Mouse (Mus musculus) liver, embryonic 16.5 days (tissue): ENCODE data around the gene Adam11. TPM values are rescaled to one million over a fixed set of nuclear protein-coding genes. Genes with fewer than 3 reads are reported as not detected.

Source experiments
- ATAC-seq: fragments of 200-750 bp; cut with Nextera tagmentation; 2 replicates; pipeline ENCODE4 v1.8.0; 2017; ENCODE audit warnings: low read depth, mild to moderate bottlenecking, moderate number of reproducible peaks, moderate library complexity
- H3K27ac ChIP-seq: fragments of 300-500 bp; sonication (generic); 2 replicates; pipeline ENCODE4 v1.5.1; 2014; ENCODE audit warnings: mild to moderate bottlenecking, low read length
- H3K27me3 ChIP-seq: fragments of 300-500 bp; sonication (generic); 2 replicates; pipeline ENCODE4 v1.6.1; 2014; ENCODE audit warnings: low read depth, low read length, mixed read lengths; ENCODE audit not compliant: control insufficient read depth, insufficient read depth
- H3K36me3 ChIP-seq: fragments of 300-500 bp; sonication (generic); 2 replicates; pipeline ENCODE4 v1.6.1; 2014; ENCODE audit warnings: mild to moderate bottlenecking; ENCODE audit not compliant: control insufficient read depth, insufficient read depth
- H3K4me1 ChIP-seq: fragments of 300-500 bp; sonication (generic); 2 replicates; pipeline ENCODE4 v1.6.1; 2014; ENCODE audit warnings: low read depth, low read length, mixed read lengths; ENCODE audit not compliant: control insufficient read depth
- H3K4me2 ChIP-seq: fragments of 300-500 bp; sonication (generic); 2 replicates; pipeline ENCODE4 v1.6.1; 2014; ENCODE audit warnings: low read depth, low read length, mixed read lengths
- H3K4me3 ChIP-seq: fragments of 300-500 bp; sonication (generic); 2 replicates; pipeline ENCODE4 v1.5.1; 2014; ENCODE audit warnings: low read depth, mild to moderate bottlenecking, low read length
- H3K9ac ChIP-seq: fragments of 300-500 bp; sonication (generic); 2 replicates; pipeline ENCODE4 v1.6.1; 2014; ENCODE audit warnings: low read depth, low read length
- H3K9me3 ChIP-seq: fragments of 300-500 bp; sonication (generic); replicated peaks from 2 replicates; pipeline ENCODE4 v1.6.1; 2016; ENCODE audit warnings: low read length; ENCODE audit not compliant: control insufficient read depth
- WGBS: fragments of 180-500 bp; shearing (Covaris S2); extraction: QIAGEN DNeasy Blood & Tissue Kit; methylation state at CpG from one replicate; pipeline ENCODE4 v1.1.7; 2014; ENCODE audit not compliant: insufficient replicate concordance; 5-methylcytosine and 5-hydroxymethylcytosine counted together
- polyA plus RNA-seq: library from polyadenylated mRNA; unstranded; fragments of >200 nt; fragmentation: Nextera tagmentation; extraction: Ambion mirVana; gene quantifications from 2 replicates; pipeline ENCODE4 v1.2.1, GENCODE M21; 2015

Gene Adam11
- polyA plus RNA-seq, 1 experiment from 2014 or later = 0.35 TPM

DNA sequence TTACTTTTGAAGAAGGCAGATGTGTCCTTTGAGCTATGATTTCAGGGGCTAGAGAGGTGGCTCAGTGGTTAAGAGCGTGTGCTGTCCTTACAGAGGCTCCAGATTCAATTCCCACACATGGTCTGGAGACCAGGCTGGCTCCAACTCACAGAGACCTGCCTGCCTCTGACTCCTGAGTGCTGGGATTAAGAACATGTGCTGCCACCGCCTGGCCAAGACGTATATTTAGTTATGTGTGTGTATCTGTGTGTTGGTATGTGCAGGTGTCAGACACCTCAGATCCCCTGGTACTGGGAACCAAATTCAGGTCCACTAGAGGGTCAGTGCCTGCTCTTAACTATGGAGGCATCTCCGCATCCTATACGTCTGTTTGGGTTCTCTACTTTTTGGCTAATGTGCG is 26.3 kb upstream of the Adam11 start:
- no peaks in the 10 kb centered on the region for H3K9me3 ChIP-seq
- no peak overlapping the region for H3K4me3 ChIP-seq
- H3K27me3 ChIP-seq = no peaks in the 10 kb centered on the region; the same call in 1 of the 2 replicates
- no peaks in the 10 kb centered on the region for H3K36me3 ChIP-seq
- H3K4me1 ChIP-seq = no peaks in the 10 kb centered on the region
- H3K9ac ChIP-seq = no peak overlapping the region
- 74% methylated on average over 6 of the region's 6 CpGs for WGBS
- no peak overlapping the region for H3K27ac ChIP-seq
- ATAC-seq = no peak
- H3K4me2 ChIP-seq = no peak overlapping the region

DNA sequence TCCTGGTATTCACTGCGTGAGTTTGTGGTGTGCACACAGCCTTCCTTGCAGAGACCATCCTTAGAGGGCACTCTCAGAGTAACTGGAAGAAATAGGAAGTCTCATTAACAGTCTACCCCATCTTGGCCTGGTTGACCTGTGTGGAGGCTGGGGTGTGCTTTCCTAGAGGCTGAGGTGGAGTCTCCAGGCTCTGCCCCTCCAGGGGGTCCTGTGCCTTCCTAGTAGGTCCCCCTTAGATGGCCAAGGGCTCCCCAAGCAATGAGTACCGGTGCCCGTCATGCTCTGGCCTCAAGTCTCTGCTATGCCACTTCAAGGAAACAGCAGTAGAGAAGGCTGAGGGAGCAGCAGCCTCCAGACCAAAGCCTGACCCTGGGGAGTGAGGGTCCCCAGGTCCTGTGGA is 23.2 kb upstream of the Adam11 start:
- 59% methylated on average over 3 of the region's 3 CpGs for WGBS
- no peak overlapping the region for H3K4me2 ChIP-seq
- ATAC-seq = no peak

DNA sequence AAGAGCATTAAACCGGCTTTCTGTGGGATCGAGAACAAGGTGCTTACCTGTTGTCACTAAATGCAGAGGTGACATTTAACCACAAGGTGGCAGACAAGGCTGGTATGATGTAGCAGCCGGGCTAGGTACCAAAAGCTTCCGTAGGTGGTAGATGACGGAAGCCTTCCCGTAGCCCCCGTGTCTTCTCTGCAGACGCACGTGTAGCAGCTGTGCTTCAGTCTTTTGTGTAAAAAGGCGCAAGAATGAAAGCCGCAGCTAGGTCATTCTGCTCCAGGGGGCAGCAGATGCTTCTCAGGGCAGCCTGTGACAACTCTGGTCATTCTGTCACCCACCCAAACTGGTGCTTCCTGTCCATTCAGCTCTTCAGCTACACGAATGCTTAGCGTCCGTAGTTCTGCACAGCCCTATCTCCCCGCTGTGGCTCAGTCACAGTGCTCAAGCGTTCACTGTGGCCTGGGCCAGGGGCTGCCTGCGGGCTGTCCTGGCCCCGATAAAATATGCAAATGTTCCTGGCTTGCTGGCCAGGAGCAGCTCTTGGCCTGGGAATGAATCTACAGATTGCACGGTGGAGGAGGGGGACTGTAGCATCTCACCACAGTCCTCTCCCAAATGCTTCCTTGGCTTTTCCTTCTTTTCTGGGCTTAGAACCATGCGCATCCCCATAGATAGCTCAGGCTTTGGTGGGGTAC is 21.8 kb upstream of the Adam11 start:
- WGBS = 9% methylated on average over 20 of the region's 20 CpGs
- Histone ChIP-seq H3K9me3 (no peaks in the 10 kb centered on the region), H3K27ac (no peak overlapping the region), H3K27me3 (no peaks in the 10 kb centered on the region; the same call in 1 of the 2 replicates), H3K4me3 (no peak overlapping the region), H3K4me2 (peak overlapping the region; percentile 18), H3K4me1 (no peaks in the 10 kb centered on the region; the same call in 1 of the 2 replicates), H3K9ac (no peak overlapping the region), H3K36me3 (no peaks in the 10 kb centered on the region)
- no peak for ATAC-seq

More for the DNA sequence above, 23.2 kb upstream of the Adam11 start:
- Histone ChIP-seq H3K9ac (no peak overlapping the region), H3K27me3 (no peaks in the 10 kb centered on the region; the same call in 1 of the 2 replicates), H3K4me3 (no peak overlapping the region), H3K27ac (no peak overlapping the region), H3K9me3 (no peaks in the 10 kb centered on the region), H3K4me1 (no peaks in the 10 kb centered on the region; the same call in 1 of the 2 replicates), H3K36me3 (no peaks in the 10 kb centered on the region)

DNA sequence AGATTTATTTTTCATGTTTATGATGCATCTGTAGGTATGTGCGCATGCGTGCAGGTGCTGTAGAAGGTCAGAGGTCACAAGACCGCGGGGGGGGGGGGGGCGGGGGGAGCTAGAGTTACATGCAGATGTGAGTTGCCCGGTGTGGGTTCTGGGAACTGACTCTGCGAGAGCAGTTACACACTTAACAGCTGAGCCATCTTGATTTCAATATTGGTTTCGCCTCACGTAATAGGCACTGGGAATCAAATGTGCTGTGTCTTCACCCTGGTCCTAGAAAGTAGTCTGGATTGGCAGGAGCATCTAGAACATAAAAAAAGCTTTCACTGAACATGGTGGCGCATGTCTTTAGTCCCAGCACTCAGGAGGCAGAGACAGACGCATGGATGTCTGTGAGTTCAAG is 20.6 kb upstream of the Adam11 start:
- no peak overlapping the region for H3K4me2 ChIP-seq
- WGBS = 49% methylated on average over 11 of the region's 11 CpGs
- no peaks in the 10 kb centered on the region; the same call in 1 of the 2 replicates for H3K27me3 ChIP-seq
- H3K9ac ChIP-seq = no peak overlapping the region
- H3K4me3 ChIP-seq = no peak overlapping the region
- ATAC-seq = no peak
- no peaks in the 10 kb centered on the region; the same call in 1 of the 2 replicates for H3K4me1 ChIP-seq
- H3K9me3 ChIP-seq = no peaks in the 10 kb centered on the region
- H3K27ac ChIP-seq = no peak overlapping the region
- no peaks in the 10 kb centered on the region for H3K36me3 ChIP-seq

DNA sequence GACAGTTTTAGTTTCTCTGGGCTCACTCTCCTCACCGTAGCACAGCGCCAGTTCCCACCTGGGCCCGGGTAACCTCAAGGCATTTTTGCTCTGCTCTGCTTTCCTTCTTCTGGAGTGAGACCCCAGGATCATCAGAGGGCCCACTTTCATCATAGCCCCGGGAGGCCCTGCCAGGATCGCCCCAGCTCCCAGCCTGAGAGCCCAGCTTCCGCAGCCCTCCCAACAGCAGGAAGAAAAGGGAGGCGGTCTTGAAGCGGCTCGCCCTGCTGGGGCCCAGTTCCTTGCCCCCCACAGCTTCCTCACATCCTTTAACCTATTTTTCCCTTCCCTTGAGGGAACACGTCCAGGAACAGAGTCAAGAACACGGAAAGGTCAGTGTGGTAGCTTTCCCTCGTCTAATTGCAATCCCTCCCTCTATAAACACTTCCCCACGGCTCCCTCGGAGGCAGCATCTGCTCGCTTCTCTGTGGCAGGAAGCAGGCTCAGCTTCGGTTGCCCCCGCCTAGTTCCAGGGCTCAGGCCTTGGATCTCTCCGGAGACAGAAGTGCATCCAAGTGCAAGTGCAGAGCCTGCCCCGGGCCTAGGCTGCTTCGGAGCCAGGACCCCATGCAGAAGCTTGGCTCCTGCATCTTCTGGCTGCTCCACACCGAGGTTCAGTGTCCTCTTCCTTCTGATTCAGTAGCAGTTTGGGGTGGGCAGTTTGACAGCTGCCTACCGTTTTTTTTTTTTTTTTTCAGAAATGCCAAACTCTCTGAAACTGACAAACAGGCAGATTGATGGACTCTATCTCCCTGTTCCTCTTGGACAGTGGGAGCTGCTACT is 19.9 kb upstream of the Adam11 start:
- no peaks in the 10 kb centered on the region; the same call in 1 of the 2 replicates for H3K4me1 ChIP-seq
- no peaks in the 10 kb centered on the region for H3K36me3 ChIP-seq
- no peaks in the 10 kb centered on the region; the same call in 1 of the 2 replicates for H3K27me3 ChIP-seq
- H3K4me3 ChIP-seq = no peak overlapping the region
- 20% methylated on average over 22 of the region's 22 CpGs for WGBS
- no peaks in the 10 kb centered on the region for H3K9me3 ChIP-seq
- no peak overlapping the region for H3K9ac ChIP-seq
- no peak overlapping the region for H3K27ac ChIP-seq
- no peak for ATAC-seq
- no peak overlapping the region for H3K4me2 ChIP-seq

DNA sequence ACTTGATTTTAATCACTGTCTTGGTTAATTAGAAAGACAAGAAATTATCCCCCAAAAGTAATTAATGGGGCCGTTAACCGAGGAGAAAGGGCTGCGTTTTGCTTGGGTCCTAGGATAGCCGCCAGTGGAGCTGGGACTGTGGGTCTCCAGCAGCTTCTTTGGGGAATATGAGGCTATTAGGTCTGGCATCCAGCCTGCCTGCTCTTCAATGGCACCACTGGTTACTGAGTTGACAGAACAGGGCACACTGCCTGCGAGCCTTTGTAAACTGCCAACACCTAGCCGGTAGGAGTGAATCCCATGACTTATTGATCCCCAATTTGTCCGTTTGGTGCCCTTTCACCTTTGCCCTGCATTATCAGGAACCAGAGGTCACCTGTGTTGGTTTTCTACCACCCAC is 19.2 kb upstream of the Adam11 start:
- H3K36me3 ChIP-seq = no peaks in the 10 kb centered on the region
- H3K4me2 ChIP-seq = no peak overlapping the region
- ATAC-seq = no peak
- H3K9me3 ChIP-seq = no peaks in the 10 kb centered on the region
- 67% methylated on average over 7 of the region's 7 CpGs for WGBS
- no peaks in the 10 kb centered on the region; the same call in 1 of the 2 replicates for H3K27me3 ChIP-seq
- H3K4me3 ChIP-seq = no peak overlapping the region
- no peaks in the 10 kb centered on the region; the same call in 1 of the 2 replicates for H3K4me1 ChIP-seq
- H3K9ac ChIP-seq = no peak overlapping the region
- no peak overlapping the region for H3K27ac ChIP-seq

DNA sequence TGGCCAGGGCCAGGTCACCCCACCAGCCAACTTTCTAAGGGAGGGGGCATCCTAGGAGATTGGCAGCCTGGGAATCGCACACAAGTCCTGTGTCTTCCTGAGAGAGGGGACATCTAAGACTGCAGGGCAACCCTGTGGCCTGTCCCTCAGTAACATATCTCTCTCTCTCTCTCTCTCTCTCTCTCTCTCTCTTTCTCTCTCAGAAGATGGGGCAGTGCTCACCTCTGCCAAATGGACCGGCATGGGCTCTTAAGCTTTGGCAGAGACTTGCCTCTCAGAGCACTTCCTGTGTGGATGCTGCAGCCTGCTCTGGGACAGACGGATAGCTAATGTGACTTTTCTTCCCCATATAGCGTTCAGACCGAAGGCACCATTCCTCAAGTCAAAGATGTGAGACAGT is 18.4 kb upstream of the Adam11 start:
- 63% methylated on average over 5 of the region's 5 CpGs for WGBS
- Histone ChIP-seq H3K4me3 (no peak overlapping the region), H3K36me3 (no peaks in the 10 kb centered on the region), H3K4me2 (no peak overlapping the region), H3K9me3 (no peaks in the 10 kb centered on the region), H3K27me3 (no peaks in the 10 kb centered on the region; the same call in 1 of the 2 replicates), H3K27ac (no peak overlapping the region), H3K4me1 (no peaks in the 10 kb centered on the region; the same call in 1 of the 2 replicates), H3K9ac (no peak overlapping the region)
- no peak for ATAC-seq

DNA sequence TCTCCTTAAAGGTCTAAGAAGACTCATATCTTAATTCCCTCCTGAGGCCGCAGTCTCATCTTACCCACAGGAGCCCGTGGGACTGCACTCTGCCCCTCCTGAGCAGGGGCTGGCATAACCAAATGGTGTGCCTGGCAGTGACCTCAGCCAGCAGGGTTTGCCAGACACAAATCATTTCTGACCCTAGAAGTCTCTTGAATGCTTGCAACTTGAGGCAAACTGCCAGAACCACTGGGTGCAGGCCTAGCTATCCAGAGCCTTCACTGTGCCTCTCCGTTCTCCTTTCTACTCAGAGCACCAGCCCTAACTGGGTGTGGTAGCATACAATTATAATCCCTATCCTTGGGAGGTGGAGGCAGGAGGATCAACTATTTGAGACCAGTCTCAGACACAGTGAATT is 16.5 kb upstream of the Adam11 start:
- Histone ChIP-seq H3K9ac (no peak overlapping the region), H3K4me2 (no peak overlapping the region), H3K27ac (no peak overlapping the region), H3K4me3 (no peak overlapping the region), H3K27me3 (no peaks in the 10 kb centered on the region), H3K9me3 (no peaks in the 10 kb centered on the region), H3K36me3 (no peaks in the 10 kb centered on the region), H3K4me1 (no peaks in the 10 kb centered on the region; the same call in 1 of the 2 replicates)
- 60% methylated on average over 3 of the region's 3 CpGs for WGBS
- no peak for ATAC-seq

DNA sequence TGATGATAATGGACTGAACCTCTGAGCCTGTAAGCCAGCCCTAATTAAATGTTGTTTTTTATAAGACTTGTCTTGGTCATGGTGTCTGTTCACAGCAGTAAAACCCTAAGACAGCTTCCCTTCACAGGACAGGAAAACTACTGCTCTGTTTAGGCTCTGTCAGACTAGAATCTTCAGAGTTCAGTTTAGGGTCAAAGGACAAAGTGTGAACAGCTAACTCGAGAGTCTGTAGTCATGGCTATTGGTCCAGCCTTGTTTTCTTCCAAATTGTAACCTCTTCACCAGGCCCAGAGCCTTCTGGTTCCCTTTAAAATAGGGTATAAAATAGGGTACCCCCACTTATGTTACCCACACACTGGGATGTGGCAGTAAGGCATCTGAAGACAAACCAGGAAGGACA is 13.4 kb upstream of the Adam11 start:
- H3K4me2 ChIP-seq = no peak overlapping the region
- ATAC-seq = no peak
- H3K27me3 ChIP-seq = no peaks in the 10 kb centered on the region
- H3K36me3 ChIP-seq = no peaks in the 10 kb centered on the region
- no peaks in the 10 kb centered on the region for H3K9me3 ChIP-seq
- H3K9ac ChIP-seq = no peak overlapping the region
- H3K27ac ChIP-seq = no peak overlapping the region
- H3K4me1 ChIP-seq = no peaks in the 10 kb centered on the region
- WGBS = 43% methylated on average over 1 of the region's 1 CpGs
- H3K4me3 ChIP-seq = no peak overlapping the region
